Mouse (Mus musculus): ENCODE results near the gene Fjx1.

Gene Fjx1

DNA sequence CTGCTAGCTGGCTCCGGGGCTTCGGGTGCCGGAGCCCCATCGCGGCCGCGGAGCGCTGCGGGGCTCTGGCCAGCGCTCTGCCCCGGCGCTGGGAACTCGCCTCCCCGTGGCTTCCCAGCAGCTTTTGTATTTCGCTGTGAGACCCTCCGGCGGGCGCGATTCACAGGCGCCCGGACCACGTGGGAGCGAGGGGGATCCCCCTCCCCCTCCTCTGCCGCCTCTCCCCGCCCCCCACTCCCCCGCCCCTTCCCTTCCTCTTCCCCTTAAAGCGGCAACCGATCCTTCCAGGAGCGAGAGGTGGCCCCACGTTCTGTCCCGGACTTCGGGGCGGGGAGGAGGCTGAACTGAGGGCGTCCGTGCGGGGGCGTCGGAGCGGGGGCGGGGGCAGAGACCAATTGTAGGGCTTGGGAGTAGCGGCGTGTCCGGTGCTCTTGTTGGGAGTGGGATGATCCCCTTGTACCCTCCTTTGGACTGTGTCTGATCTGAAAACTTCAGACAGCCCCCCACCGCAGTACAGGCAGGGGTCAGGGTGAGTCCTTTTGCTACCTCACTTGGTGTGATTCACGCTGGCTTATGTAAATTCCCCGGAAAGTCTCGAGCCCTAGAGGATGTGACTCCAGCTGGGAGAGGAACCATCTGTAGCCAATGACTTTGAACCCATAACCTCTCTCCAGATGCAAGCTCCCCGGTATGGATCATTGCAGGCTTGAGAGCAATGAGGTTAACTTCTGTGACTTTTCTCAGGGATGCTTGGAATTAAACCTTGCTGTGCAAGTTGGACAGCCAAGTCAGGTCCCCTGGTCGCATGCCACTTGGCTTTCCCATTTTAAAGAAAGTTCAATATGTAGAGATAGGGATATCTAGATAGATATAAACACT lies at the start of gene Fjx1:
TSS of gene Fjx1 (minus strand) at position 829 of the 879 bp plus-strand sequence.
- peak; percentile 55 for DNase-seq

- DNase-seq: no peak
Observed at GRCm38 (mm10) chr2:102500001-102500689, 47.8 kb upstream of the Fjx1 start.

DNA sequence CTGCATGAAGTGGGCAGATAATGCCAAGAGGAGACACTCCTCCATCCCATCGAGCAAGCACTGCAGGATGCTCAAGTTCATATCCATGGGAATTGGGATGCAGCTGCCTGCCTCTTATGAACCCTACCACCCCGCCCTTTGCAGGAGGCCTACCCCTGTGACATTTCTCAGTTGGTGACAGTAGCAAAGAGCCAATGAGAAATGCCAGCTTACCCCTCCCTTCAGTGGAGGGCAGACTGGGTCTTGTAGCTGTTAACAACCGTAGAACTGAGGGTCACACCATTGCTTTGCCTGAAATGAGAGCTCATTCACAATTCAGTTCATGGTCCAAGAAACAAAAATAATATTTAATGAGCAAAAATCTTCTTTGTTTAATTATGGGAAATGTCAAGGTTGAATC lies 28.4 kb upstream of the Fjx1 start:
- no peak for DNase-seq

GRCm38 (mm10) chr2:102476101-102476500 lies 23.8 kb upstream of the Fjx1 start:
- no peak for DNase-seq

- no peak for DNase-seq
Observed at GRCm38 (mm10) chr2:102468645-102469044, 16.3 kb upstream of the Fjx1 start.

GRCm38 (mm10) chr2:102464342-102464732 lies 12.0 kb upstream of the Fjx1 start:
- DNase-seq: no peak

DNA sequence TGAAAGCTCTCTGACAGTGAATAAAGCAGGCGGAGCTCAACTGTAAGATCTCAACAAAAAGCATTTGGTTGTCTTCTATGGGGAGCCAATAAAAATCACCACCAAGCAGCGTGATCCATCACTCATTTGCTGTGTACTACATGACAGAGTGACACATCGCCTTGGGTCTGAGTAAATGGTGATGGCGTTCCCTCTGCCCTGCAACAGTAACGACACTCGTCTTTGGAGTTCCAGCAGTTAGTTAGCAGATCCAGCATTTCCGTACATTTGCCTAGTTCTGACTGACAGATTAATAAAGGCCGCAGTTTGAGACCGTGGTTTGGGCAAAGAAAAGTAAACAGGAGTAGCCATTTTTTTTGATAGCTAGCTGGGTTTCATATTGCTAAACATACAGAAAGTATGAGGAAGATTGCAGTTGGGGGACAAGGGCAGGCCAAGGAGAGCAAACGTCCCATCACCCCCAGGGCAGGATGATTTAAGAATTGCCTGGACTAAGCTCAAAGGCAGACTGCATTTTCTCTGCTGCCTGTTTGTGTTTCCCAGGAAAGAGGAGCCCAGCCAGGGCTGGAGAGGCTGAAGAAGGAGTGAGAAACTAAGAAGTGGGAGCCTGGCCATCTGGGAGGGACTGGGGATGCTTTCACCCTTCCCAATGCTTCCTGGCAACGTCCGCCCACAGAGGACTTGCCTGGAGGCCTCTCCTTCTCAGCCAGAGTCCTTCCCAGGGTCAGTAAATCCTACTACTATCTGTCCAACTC lies 11.5 kb upstream of the Fjx1 start:
- no peak for DNase-seq

GRCm38 (mm10) chr2:102461491-102461890 lies 9.2 kb upstream of the Fjx1 start:
- no peak for DNase-seq

DNA sequence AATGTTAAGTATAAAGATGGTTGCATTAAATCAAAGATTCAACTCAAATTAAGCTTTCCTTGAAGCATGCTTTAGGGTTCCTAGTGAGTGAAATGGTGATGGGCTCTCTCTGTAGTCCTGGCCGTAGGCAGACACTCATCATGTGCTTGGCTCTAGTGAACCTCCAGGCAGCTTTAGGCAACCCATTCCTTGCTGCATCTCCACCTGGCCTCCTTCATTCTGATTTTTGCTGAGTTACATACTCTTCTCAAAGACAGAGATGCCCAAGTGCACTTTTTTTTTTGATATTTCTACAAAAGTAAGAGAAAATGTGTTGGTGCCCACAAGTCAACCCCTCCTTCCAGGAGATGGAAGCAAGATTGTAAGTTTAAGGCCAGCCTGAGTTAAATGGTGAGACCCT lies 2.8 kb upstream of the Fjx1 start:
- no peak for DNase-seq

- no peak for DNase-seq
Observed at GRCm38 (mm10) chr2:102453447-102453846, 1.1 kb upstream of the Fjx1 start.

- peak; percentile 16 for DNase-seq
Observed at GRCm38 (mm10) chr2:102450761-102451670, 1.3 kb downstream of the Fjx1 start.

DNA sequence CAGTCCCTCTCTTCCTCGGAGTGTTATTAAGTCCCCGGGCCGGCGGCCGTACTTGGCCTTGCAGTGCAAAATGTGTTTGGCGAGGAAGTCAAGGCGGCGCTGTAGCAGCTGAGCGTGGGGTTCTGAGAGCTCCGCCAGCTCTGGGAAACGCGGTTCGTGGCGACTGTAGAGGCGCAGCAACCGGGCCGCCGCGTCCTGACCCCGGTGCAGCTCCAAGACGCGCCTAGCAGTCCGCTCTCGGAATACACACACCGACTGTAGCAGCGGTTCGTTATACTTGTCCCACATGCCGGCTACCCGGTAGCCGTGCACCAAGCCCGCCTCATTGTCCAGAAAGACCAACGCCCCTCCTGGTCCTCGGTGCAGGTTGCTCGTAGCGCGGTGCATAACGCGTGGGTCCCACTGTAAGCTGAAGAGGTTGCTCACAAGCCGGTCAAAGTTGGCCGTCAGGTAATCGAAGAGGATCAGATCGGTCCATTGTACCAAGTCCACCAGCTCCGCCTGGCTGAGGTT lies 2.0 kb downstream of the Fjx1 start:
- peak; percentile 35 for DNase-seq

DNA sequence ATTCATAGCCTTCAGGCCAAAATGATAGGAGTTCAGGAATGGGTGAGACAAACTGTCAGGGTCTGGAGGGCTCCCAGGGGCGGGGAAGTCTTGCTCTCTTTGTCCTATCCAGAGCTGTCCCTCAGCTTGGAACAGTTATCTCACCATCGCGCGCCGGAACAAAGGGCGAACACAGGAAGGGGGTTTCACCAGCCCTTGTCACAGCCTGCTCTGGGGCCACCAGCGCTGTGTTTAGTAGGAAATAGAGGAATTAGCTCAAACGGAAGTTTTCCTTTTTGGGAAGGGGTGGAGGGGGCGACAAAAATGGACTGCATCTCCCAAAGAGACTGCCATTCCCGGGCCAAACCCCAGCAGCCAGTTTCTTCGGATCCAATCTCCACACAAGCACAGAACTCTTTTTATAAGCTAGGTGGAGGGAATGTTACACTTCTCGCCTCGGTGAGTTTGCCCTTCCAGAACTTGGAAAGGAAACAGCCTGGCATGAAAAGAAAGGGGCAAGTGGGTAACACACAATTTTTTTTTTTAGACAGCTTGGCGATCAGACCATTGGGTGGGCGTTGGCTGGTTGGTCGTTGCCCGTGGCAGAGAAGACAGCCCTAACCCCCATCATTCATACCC lies 2.6 kb downstream of the Fjx1 start:
- DNase-seq: peak; percentile 30

DNA sequence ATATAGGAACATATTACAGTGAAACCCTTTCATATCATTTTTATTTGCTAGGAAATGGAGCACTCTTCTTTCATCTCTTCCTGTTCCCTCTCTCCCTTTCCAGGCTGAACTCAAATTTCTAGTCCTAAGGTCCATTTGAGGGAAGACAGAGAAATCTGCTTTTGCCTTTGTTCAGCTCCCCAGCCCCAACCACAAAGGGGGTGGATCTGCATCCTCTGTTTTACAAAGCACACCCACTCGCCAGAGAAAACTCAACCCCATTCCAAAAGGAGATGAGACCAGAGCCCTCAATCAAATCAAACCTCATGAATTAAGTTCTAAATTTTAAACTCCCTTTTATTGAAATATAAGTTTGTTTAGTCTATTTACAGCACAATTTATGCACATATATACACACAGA lies 3.2 kb downstream of the Fjx1 start:
- no peak for DNase-seq

- DNase-seq: no peak
Observed at GRCm38 (mm10) chr2:102447831-102448230, 4.5 kb downstream of the Fjx1 start.

DNA sequence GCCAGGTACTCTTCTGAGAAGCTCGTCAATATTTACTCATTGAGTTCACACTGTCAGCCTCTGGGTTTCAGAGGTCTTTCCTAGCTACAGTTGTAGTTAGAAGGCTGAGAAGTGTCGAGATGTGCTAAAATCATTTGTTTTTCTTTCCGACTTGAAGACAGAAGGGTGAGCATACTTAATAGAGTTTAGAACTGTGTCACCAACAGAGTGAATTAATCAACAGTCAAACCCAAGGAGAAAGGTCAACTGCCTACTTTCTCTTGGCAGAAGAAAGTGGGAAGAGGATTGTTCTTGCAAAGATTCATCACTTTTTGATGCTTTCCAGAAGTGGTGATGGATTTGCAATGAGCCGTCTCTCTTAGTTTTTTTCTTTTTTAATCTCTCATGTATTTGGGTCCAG lies 5.4 kb downstream of the Fjx1 start:
- DNase-seq: no peak

- no peak for DNase-seq
Observed at GRCm38 (mm10) chr2:102437357-102438030, 14.8 kb downstream of the Fjx1 start.

DNA sequence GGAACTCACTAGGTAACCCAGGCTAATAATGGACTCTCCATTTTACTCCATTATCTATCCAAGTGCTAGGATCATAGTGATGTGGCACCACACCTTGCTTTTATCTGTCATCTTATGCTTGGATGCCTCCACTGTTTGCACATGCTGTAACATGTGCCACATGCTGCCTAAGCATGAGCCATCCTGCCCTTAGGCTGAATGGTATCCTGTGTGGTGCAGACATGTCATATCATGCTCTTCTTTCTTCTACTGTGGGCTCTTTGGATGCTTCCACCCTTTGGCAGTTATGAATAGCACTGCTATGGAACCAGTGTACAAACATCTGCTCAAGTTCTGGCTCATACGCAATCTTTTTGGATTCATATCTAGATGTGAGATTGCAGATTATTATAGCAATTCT lies 18.4 kb downstream of the Fjx1 start:
- no peak for DNase-seq

- DNase-seq: no peak
Observed at GRCm38 (mm10) chr2:102431084-102431483, 21.2 kb downstream of the Fjx1 start.

DNA sequence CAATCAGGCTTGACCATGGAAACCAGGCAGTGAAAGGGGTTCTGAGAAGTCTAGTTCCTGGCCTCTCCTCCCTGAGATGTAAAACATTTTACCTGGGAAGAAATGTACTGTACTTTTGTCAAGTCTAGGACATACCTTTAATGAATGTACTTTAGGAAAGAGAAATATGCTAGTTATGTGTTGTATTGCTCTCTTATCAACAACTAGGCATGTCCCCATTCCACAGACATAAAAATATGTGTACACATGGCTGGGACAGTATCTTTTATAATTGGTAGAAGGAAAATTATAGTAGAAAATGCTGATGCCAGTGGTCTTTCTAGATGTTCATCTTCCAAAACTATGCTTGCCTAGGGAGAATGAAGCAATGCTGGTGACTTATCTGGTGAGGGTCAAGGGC lies 24.3 kb downstream of the Fjx1 start:
- DNase-seq: no peak

DNA sequence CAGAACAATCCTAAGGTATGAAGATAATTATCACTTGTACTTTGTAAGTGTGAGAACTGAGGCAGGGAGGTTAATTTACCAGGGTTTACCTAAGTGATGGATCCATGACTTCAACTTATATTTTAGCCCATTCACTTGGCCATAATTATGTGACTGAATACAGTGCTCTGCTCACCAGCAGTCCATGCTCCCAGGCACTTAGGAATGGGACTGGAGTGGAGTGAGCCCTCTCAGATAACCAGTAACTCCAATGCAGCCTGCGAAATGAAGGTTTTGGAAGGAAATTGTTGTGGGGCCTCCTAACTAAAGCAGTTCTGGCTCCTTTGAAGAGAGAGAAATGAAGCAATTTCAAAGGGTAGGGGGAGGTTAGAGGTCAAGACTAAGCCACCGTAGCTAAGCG lies 25.9 kb downstream of the Fjx1 start:
- no peak for DNase-seq

Data from liver (tissue).